Mouse (Mus musculus) embryonic facial prominence, embryonic 14.5 days (tissue): ENCODE data around the gene Clta. TPM values are rescaled to one million over a fixed set of nuclear protein-coding genes. Genes with fewer than 3 reads are reported as not detected.
A peak's percentile ranks its signal among the peaks of the same experiment; 100 is the strongest.
"Not testable (repeated sequence)": the region's sequence is repeated elsewhere in the genome, so short reads cannot be mapped to it uniquely, and the experiment has no call there.

ENCODE experiments used
- ATAC-seq: fragments of 200-750 bp; cut with Nextera tagmentation; 2 replicates; pipeline ENCODE4 v1.8.0; 2017; ENCODE audit warnings: low read depth, moderate number of reproducible peaks, moderate TSS enrichment
- DNase-seq: peaks from one replicate; pipeline ENCODE4 v3.0.0-alpha.2; 2015; ENCODE audit warnings: low spot score
- H3K27ac ChIP-seq: fragments of 300-500 bp; sonication (generic); replicated peaks from 2 replicates; pipeline ENCODE4 v1.5.1; 2014; ENCODE audit warnings: low read depth, mild to moderate bottlenecking, low read length, moderate library complexity
- H3K27me3 ChIP-seq: fragments of 300-500 bp; sonication (generic); replicated peaks from 2 replicates; pipeline ENCODE4 v1.6.1; 2014; ENCODE audit warnings: low read length; ENCODE audit not compliant: control insufficient read depth, insufficient read depth
- H3K36me3 ChIP-seq: fragments of 300-500 bp; sonication (generic); 2 replicates; pipeline ENCODE4 v1.6.1; 2014; ENCODE audit warnings: low read length, mixed read lengths; ENCODE audit not compliant: control insufficient read depth, insufficient read depth
- H3K4me1 ChIP-seq: fragments of 300-500 bp; sonication (generic); 2 replicates; pipeline ENCODE4 v1.6.1; 2014; ENCODE audit warnings: antibody characterized with exemption, low read length; ENCODE audit not compliant: control insufficient read depth, insufficient read depth
- H3K4me2 ChIP-seq: fragments of 300-500 bp; sonication (generic); 2 replicates; pipeline ENCODE4 v1.6.1; 2014; ENCODE audit warnings: low read depth, mild to moderate bottlenecking, low read length, moderate library complexity, mixed read lengths
- H3K4me3 ChIP-seq: fragments of 300-500 bp; sonication (generic); 2 replicates; pipeline ENCODE4 v1.5.1; 2014; ENCODE audit warnings: low read depth, mild to moderate bottlenecking, low read length
- H3K9ac ChIP-seq: fragments of 300-500 bp; sonication (generic); 2 replicates; pipeline ENCODE4 v1.6.1; 2014; ENCODE audit warnings: low read depth, mild to moderate bottlenecking, low read length, moderate library complexity, mixed read lengths
- H3K9me3 ChIP-seq: fragments of 300-500 bp; sonication (generic); 2 replicates; pipeline ENCODE4 v1.6.1; 2016; ENCODE audit warnings: low read length; ENCODE audit not compliant: control insufficient read depth
- WGBS: fragments of 180-500 bp; shearing (Covaris S2); extraction: QIAGEN DNeasy Blood & Tissue Kit; methylation state at CpG from one replicate; pipeline ENCODE4 v1.1.7; 2014; 5-methylcytosine and 5-hydroxymethylcytosine counted together
- polyA plus RNA-seq: library from polyadenylated mRNA; unstranded; fragments of >200 nt; fragmentation: Nextera tagmentation; extraction: Ambion mirVana; gene quantifications from 2 replicates; pipeline ENCODE4 v1.2.1, GENCODE M21; 2014

Clta gene
- polyA plus RNA-seq, 1 experiment from 2014 or later: 258 TPM

DNA sequence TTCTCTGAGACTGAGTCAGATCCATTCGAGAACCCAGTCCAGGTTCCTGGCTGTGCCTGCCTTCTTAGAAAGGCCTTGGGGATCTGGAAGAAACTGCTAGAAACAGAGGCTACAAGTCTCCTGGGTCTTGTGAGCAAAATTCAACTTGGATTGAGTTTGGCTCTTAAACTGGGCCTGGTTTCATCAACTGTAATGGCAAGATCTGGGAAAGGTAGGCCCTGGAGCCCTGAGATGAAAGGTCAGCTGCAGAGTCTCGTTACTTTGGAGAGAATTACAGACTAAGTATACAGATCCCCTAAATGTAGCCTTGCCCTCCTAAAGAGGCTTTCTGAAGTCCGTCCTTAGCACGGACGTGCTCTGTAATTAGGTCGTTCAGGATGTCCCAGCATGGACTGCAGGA lies 21.3 kb downstream of the Clta start:
- Histone ChIP-seq H3K9me3 (no peaks in the 10 kb centered on the region), H3K4me1 (no peaks in the 10 kb centered on the region), H3K27me3 (no peaks in the 10 kb centered on the region), H3K4me2 (no peak overlapping the region), H3K36me3 (peaks cover 97% of the 10 kb centered on the region), H3K4me3 (no peak overlapping the region), H3K9ac (no peak overlapping the region), H3K27ac (no peak overlapping the region)
- ATAC-seq: no peak
- DNase-seq: no peak
- WGBS: 86% methylated on average over 6 of the region's 6 CpGs

DNA sequence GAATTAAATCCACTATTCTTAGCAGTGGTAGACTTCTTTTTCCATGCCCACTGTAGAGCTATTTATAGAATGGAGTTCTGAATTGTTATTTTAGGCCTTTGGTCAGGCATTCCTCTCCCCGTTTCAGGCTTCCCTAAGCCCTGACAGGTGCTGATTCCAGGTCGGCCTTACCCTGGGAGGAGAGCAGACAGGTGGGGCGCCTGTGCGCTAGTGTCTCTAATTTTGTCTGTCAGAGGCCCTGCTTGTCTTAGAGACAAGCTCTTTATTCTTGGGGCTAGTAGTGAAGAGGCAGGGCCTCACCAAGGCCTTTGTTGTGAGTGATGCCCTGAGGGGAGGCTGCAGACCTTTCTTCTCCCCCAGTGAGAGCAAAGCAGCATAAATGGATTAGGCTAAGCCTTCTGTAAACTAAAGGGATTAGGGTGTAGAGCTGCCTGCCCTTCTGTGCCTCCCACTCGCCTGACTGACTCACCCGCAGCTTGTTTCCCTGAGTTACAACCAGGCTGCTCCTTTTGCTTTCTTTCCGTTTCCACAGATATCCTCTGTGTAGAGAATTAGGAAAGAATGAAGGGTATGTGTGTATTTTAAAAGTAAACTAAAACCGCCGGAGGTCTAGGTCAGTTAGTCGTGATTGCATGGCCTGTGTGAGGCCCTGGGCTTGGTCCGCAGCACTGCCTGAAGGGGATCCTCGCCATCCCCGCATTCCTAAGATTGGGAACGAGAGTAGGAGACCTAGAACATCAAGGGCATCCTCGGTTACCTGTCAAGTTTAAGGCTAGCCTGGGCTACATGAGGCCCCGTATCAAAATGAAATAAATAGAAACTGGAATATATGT lies 24.3 kb downstream of the Clta start:
- peaks cover 97% of the 10 kb centered on the region for H3K36me3 ChIP-seq
- WGBS: 45% methylated on average over 16 of the region's 16 CpGs
- no peak overlapping the region for H3K9ac ChIP-seq
- H3K27ac ChIP-seq: peak overlapping the region; percentile 25
- H3K4me3 ChIP-seq: no peak overlapping the region
- DNase-seq: peak; percentile 79
- ATAC-seq: peak; percentile 87
- H3K27me3 ChIP-seq: no peaks in the 10 kb centered on the region
- H3K4me2 ChIP-seq: no peak overlapping the region
- H3K4me1 ChIP-seq: no peaks in the 10 kb centered on the region
- H3K9me3 ChIP-seq: no peaks in the 10 kb centered on the region

DNA sequence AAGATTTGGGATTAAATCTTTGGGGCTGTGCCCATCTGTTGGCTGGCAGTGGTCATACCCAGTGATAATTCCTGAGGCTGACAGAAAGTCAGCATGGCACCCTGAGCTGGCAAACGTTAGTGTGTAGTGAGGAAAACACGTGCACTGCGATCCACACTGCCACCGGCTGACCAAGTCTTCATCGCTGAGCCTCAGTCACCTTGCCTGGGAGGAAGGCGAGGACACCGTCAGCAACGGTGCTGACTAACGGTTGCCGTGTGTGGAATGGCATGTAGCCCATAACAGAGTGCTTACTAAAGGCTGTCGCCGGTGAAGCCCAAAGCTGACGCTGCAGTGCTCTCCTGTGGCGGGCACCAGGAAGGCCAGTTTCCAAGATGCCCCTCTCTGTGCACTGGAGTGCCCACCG lies 25.4 kb downstream of the Clta start:
- ATAC-seq: no peak
- Histone ChIP-seq H3K4me3 (no peak overlapping the region), H3K9ac (no peak overlapping the region), H3K27me3 (no peaks in the 10 kb centered on the region), H3K27ac (no peak overlapping the region), H3K36me3 (peaks cover 92% of the 10 kb centered on the region), H3K4me2 (no peak overlapping the region), H3K4me1 (no peaks in the 10 kb centered on the region), H3K9me3 (no peaks in the 10 kb centered on the region)
- WGBS: 97% methylated on average over 15 of the region's 15 CpGs
- no peak for DNase-seq

DNA sequence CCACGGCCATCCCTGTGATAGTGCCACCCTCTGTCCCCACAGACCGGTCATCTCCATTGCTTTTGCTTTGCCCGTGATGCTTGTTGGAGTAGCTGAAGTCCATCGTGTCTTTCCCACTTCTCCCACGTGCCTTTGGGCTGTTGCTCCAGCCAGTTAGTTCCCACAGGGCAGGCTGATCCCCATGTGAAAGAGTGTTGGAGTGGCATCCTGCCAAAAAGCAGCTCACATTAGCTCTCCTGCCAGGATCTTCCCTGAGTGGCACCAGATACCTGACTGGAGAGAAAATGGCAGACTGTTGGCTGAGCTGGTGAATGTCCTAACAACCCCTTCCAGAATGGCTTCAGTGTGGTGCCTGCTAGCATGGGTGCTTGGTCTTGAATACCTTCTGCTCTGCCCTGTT lies 27.3 kb downstream of the Clta start:
- 90% methylated on average over 5 of the region's 5 CpGs for WGBS

DNA sequence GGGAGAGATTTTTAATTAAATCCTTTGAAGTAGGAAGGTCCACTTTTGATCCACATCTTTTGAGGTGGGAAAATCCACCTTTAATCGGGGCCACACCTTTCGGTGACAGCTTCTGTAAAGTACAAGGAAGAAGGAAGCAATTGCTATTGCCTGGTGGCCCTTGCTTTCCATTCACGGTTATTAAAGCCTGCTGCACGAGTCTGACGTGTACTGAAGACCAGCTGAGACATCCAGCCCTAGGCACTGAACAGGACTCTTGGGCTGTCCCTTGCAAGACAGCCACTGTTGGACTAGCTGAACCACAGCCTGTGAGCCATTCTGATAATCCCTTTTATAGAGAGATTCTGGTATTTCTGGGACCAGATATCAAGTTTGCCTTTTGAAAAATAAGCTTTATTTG lies 32.2 kb downstream of the Clta start:
- DNase-seq (no peak), ATAC-seq (no peak; the same call in 1 of the 2 replicates)
- H3K27ac ChIP-seq: no peak overlapping the region
- no peaks in the 10 kb centered on the region for H3K27me3 ChIP-seq
- no peak overlapping the region for H3K9ac ChIP-seq
- no peak overlapping the region for H3K4me3 ChIP-seq
- H3K4me2 ChIP-seq: no peak overlapping the region
- peaks cover 82% of the 10 kb centered on the region for H3K36me3 ChIP-seq
- 69% methylated on average over 5 of the region's 5 CpGs for WGBS
- H3K4me1 ChIP-seq: no peaks in the 10 kb centered on the region
- no peaks in the 10 kb centered on the region for H3K9me3 ChIP-seq

More for the DNA sequence above, 27.3 kb downstream of the Clta start:
- no peaks in the 10 kb centered on the region for H3K27me3 ChIP-seq
- H3K27ac ChIP-seq: no peak overlapping the region
- no peaks in the 10 kb centered on the region for H3K4me1 ChIP-seq
- DNase-seq: no peak
- H3K9me3 ChIP-seq: no peaks in the 10 kb centered on the region
- no peak overlapping the region for H3K4me3 ChIP-seq
- H3K9ac ChIP-seq: no peak overlapping the region
- no peak for ATAC-seq
- no peak overlapping the region for H3K4me2 ChIP-seq
- peaks cover 91% of the 10 kb centered on the region for H3K36me3 ChIP-seq

DNA sequence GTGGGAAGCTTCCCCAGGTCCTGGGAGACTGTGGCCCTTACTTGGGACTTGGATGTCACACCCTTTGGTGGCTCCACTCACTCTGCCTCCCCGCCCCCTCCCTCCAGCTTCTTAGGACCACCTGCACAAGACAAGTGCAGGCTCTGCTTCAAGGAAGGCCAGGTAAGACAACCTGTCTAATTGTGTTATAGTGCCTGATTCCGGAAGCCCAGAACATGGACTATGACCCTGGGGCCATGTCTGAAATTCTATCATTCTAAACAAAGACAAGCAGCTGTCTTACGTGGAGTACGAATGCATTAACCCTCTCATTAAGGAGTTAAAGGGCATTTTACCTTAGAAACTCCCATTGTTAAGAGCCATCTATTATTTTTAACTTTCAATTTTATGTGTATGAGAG lies 36.5 kb downstream of the Clta start:
- no peak for ATAC-seq
- no peak overlapping the region for H3K4me2 ChIP-seq
- no peaks in the 10 kb centered on the region for H3K9me3 ChIP-seq
- H3K27me3 ChIP-seq: no peaks in the 10 kb centered on the region
- H3K27ac ChIP-seq: no peak overlapping the region
- H3K36me3 ChIP-seq: peaks cover 61% of the 10 kb centered on the region
- WGBS: 88% methylated on average over 4 of the region's 4 CpGs
- no peak overlapping the region for H3K9ac ChIP-seq
- no peak for DNase-seq
- H3K4me1 ChIP-seq: no peaks in the 10 kb centered on the region
- H3K4me3 ChIP-seq: no peak overlapping the region

DNA sequence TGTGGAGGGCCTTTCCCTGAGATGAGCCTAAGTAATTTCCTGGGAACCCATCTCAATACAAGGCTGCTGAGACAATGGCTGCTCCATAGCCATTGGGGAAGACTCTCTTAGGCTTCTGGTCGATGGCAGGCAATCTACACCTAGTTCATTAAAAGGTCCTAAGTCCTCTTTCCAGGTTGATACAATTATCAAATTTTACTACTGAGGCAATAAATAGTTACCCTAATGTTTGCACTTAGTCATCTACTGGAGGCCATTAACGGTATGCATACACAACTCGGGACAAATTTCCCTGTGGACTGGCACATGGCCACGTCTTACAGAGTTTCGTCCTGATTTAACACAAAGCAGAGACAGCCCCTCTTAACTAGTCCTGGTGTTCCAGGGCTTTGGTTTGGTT lies 38.2 kb downstream of the Clta start:
- WGBS: 66% methylated on average over 5 of the region's 5 CpGs
- DNase-seq (peak; percentile 18), ATAC-seq (no peak)
- no peak overlapping the region for H3K9ac ChIP-seq
- no peak overlapping the region for H3K27ac ChIP-seq
- no peaks in the 10 kb centered on the region for H3K27me3 ChIP-seq
- H3K4me2 ChIP-seq: no peak overlapping the region
- no peaks in the 10 kb centered on the region for H3K4me1 ChIP-seq
- H3K9me3 ChIP-seq: no peaks in the 10 kb centered on the region
- H3K36me3 ChIP-seq: peaks cover 46% of the 10 kb centered on the region
- no peak overlapping the region for H3K4me3 ChIP-seq

DNA sequence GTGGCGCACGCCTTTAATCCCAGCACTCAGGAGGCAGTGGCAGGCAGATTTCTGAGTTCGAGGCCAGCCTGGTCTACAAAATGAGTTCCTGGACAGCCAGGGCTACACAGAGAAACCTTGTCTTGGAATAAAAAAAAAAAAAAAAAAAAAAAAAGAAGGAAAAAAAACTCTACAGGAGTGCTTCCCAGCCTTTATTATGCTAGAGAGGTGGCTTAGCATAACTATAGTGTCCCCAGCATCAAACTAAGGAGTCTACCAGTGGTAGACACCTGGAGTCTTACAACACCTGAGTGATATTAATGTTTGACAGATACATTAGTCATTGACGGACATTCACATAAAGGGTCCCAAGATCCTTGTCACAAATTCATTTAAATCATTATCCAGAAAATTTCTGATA lies 38.9 kb downstream of the Clta start:
- H3K4me2 ChIP-seq, H3K27ac ChIP-seq, ATAC-seq, H3K9me3 ChIP-seq, H3K27me3 ChIP-seq, H3K4me3 ChIP-seq, H3K9ac ChIP-seq, H3K4me1 ChIP-seq, DNase-seq: not testable (repeated sequence)
- WGBS: 86% methylated on average over 4 of the region's 4 CpGs
- peaks cover 46% of the 10 kb centered on the region for H3K36me3 ChIP-seq
